ENCODE assay signal across 27 mouse cellular contexts in genomic region chr13:11879037-11879436, GRCm38 (mm10).
"Had no signal": no experiment of that assay in that cellular context is flagged by ENCODE, and none has a peak within 500 bp of the region (broad histone marks: within the 10 kb centered on the region; RNA-seq: fewer than 3 reads in every experiment).

No protein-coding gene starts in this region.

- H3K27me3 ChIP-seq: embryonic facial prominence, embryonic 12.5 days; embryonic facial prominence, embryonic 13.5 days; embryonic facial prominence, embryonic 15.5 days; forebrain, embryonic 12.5 days; forebrain, embryonic 13.5 days; forebrain, embryonic 15.5 days had no signal

- H3K4me1 ChIP-seq: embryonic facial prominence, embryonic 10.5 days; embryonic facial prominence, embryonic 12.5 days; embryonic facial prominence, embryonic 13.5 days; embryonic facial prominence, embryonic 15.5 days; forebrain, embryonic 10.5 days; forebrain, embryonic 12.5 days; forebrain, embryonic 13.5 days; forebrain, embryonic 15.5 days had no signal

- H3K9me3 ChIP-seq: embryonic facial prominence, embryonic 10.5 days; embryonic facial prominence, embryonic 12.5 days; embryonic facial prominence, embryonic 13.5 days; embryonic facial prominence, embryonic 15.5 days; forebrain, embryonic 10.5 days; forebrain, embryonic 12.5 days; forebrain, embryonic 13.5 days; forebrain, embryonic 15.5 days had no signal

- H3K4me3 ChIP-seq: embryonic facial prominence, embryonic 10.5 days; embryonic facial prominence, embryonic 12.5 days; embryonic facial prominence, embryonic 13.5 days; embryonic facial prominence, embryonic 15.5 days; erythroblast, embryonic 14.5 days; forebrain, embryonic 10.5 days; forebrain, embryonic 12.5 days; forebrain, embryonic 13.5 days; forebrain, embryonic 15.5 days; gastrocnemius, adult 2 months; heart, adult 2 months had no signal

- H3K27ac ChIP-seq: embryonic facial prominence, embryonic 10.5 days; embryonic facial prominence, embryonic 12.5 days; embryonic facial prominence, embryonic 13.5 days; embryonic facial prominence, embryonic 15.5 days; forebrain, embryonic 10.5 days; forebrain, embryonic 12.5 days; forebrain, embryonic 13.5 days; forebrain, embryonic 15.5 days; gastrocnemius, adult 2 months; heart, adult 2 months had no signal

- ATAC-seq: forebrain, embryonic 13.5 days; forebrain, embryonic 14.5 days; forebrain, embryonic 15.5 days; forebrain, embryonic 16.5 days; forebrain, postnatal 0 days had no signal

- H3K9ac ChIP-seq: embryonic facial prominence, embryonic 12.5 days; embryonic facial prominence, embryonic 13.5 days; embryonic facial prominence, embryonic 15.5 days; forebrain, embryonic 12.5 days; forebrain, embryonic 13.5 days; forebrain, embryonic 15.5 days; forebrain, postnatal 0 days had no signal

- DNase-seq: cerebellum, adult 8-10 months; cerebellum, adult 9-10 months; cerebellum, adult 9-11 months; cerebellum, postnatal 10 days; cerebellum, postnatal 14 days; cerebellum, postnatal 25 days; cerebellum, postnatal 36 days; embryo, embryonic 11 days; forebrain, postnatal 0 days; gastrocnemius, adult 2 months; gastrocnemius, postnatal 10 days; gastrocnemius, postnatal 14 days; gastrocnemius, postnatal 25 days; gastrocnemius, postnatal 36 days; heart, adult 18-20 months; heart, adult 2 months had no signal

- H3K36me3 ChIP-seq: embryonic facial prominence, embryonic 10.5 days; embryonic facial prominence, embryonic 12.5 days; embryonic facial prominence, embryonic 13.5 days; embryonic facial prominence, embryonic 15.5 days; forebrain, embryonic 10.5 days; forebrain, embryonic 12.5 days; forebrain, embryonic 15.5 days had no signal

- H3K4me2 ChIP-seq: embryonic facial prominence, embryonic 12.5 days; embryonic facial prominence, embryonic 13.5 days; embryonic facial prominence, embryonic 15.5 days; forebrain, embryonic 12.5 days; forebrain, embryonic 13.5 days; forebrain, embryonic 15.5 days had no signal
